Mouse (Mus musculus) kidney, adult 2 months (tissue): ENCODE data around the gene Cog1. TPM values are rescaled to one million over a fixed set of nuclear protein-coding genes. Genes with fewer than 3 reads are reported as not detected.
"Not testable (repeated sequence)": the region's sequence is repeated elsewhere in the genome, so short reads cannot be mapped to it uniquely, and the experiment has no call there.

Experiments used
- DNase-seq: peaks from one replicate; pipeline ENCODE4 v3.0.0; 2021
- H3K27ac ChIP-seq: fragments of 200-500 bp; 2 replicates; pipeline ENCODE4 v1.5.1; 2012; ENCODE audit warnings: low read depth, low read length, control low read depth, inconsistent platforms; ENCODE audit not compliant: insufficient read depth
- H3K27me3 ChIP-seq: fragments of 200-500 bp; replicated peaks from 2 replicates; pipeline ENCODE4 v1.6.1; 2012; ENCODE audit warnings: mild to moderate bottlenecking, moderate library complexity, low read length, inconsistent platforms; ENCODE audit not compliant: control insufficient read depth, insufficient read depth
- H3K36me3 ChIP-seq: fragments of 200-500 bp; 2 replicates; pipeline ENCODE4 v1.6.1; 2012; ENCODE audit warnings: mild to moderate bottlenecking, moderate library complexity, low read length, inconsistent platforms; ENCODE audit not compliant: control insufficient read depth, insufficient read depth
- H3K4me1 ChIP-seq: fragments of 200-500 bp; 2 replicates; pipeline ENCODE4 v1.6.1; 2011; ENCODE audit warnings: low read length; ENCODE audit not compliant: control insufficient read depth, insufficient read depth
- H3K4me3 ChIP-seq: fragments of 200-500 bp; 2 replicates; pipeline ENCODE4 v1.5.1; 2011; ENCODE audit warnings: mild to moderate bottlenecking, low read depth, low read length, control low read depth; ENCODE audit not compliant: insufficient read depth
- CTCF ChIP-seq: fragments of 200-500 bp; conservative IDR thresholded peaks from 2 replicates; pipeline ENCODE4 v1.5.1; 2011; ENCODE audit warnings: low read depth, mild to moderate bottlenecking, control low read depth, low read length, moderate library complexity, mixed read lengths; ENCODE audit not compliant: insufficient read depth, insufficient read length
- POLR2A ChIP-seq: fragments of 200-500 bp; IDR thresholded peaks from one replicate; pipeline ENCODE4 v1.6.1; 2011; ENCODE audit warnings: low read depth, low read length, control low read depth
- WGBS: fragments of 180-500 bp; shearing (Covaris S2); methylation state at CpG from one replicate; pipeline ENCODE4 v1.1.7; 2018; 5-methylcytosine and 5-hydroxymethylcytosine counted together
- polyA plus RNA-seq: library from polyadenylated mRNA; depleted of rRNA; stranded (reverse); fragments of >200 nt; gene quantifications from 2 replicates; pipeline ENCODE4 v1.2.3, GENCODE M21; 2012

Gene Cog1
- polyA plus RNA-seq, 1 experiment = 32.8 TPM

DNA sequence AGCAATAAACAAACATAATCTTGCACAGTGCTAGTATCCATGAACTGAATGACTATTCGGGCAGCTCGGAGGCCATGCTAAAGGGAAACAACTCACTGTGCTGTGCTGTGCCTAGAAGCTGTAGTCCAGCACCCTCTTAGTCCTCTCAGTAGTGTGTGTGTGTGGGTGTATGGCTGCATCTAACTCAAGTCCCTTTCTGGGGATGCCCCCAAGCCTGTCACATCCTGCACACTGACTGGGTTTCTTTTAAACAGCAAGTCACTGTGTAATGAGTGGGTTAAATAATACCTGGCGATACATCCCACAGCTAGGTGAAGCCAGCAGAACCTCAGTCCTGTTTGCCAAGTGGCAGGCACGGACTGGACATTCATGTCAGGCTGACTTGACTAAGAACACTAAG lies 9.8 kb downstream of the Cog1 start:
- H3K36me3 ChIP-seq = peaks cover 7% of the 10 kb centered on the region; the same call in 1 of the 2 replicates
- H3K4me3 ChIP-seq = no peak overlapping the region
- 46% methylated on average over 4 of the region's 4 CpGs for WGBS
- no peak for DNase-seq
- H3K27ac ChIP-seq = no peak overlapping the region
- H3K4me1 ChIP-seq = peaks cover 6% of the 10 kb centered on the region; the same call in 1 of the 2 replicates
- H3K27me3 ChIP-seq = no peaks in the 10 kb centered on the region
- no peak for TF ChIP-seq CTCF
- TF ChIP-seq POLR2A = no peak

DNA sequence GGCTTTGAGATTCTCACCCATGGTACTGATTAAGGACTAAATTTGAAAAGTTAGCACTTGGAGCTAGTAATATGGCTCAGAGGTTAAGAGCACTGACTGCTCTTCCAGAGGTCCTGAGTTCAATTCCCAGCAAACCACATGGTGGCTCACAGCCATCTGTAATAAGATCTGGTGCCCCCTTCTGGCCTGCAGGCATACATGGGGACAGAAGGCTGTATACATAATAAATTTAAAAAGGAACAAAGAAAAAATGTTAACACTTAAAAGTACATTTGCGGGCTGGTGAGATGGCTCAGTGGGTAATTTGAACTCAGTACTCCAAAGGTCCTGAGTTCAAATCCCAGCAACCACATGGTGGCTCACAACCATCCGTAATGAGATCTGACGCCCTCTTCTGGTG lies 11.2 kb downstream of the Cog1 start:
- WGBS = 97% methylated on average over 3 of the region's 3 CpGs
- DNase-seq, H3K4me3 ChIP-seq, H3K36me3 ChIP-seq, H3K4me1 ChIP-seq, H3K27me3 ChIP-seq, H3K27ac ChIP-seq: not testable (repeated sequence)

GRCm38 (mm10) chr11:113660940-113661339 lies 12.0 kb downstream of the Cog1 start:
- H3K36me3 ChIP-seq = peaks cover 7% of the 10 kb centered on the region; the same call in 1 of the 2 replicates
- H3K27ac ChIP-seq = no peak overlapping the region
- no peak overlapping the region for H3K4me3 ChIP-seq
- TF ChIP-seq CTCF = no peak
- TF ChIP-seq POLR2A = no peak
- 88% methylated on average over 11 of the region's 11 CpGs for WGBS
- H3K4me1 ChIP-seq = peaks cover 6% of the 10 kb centered on the region; the same call in 1 of the 2 replicates
- H3K27me3 ChIP-seq = no peaks in the 10 kb centered on the region
- no peak for DNase-seq

DNA sequence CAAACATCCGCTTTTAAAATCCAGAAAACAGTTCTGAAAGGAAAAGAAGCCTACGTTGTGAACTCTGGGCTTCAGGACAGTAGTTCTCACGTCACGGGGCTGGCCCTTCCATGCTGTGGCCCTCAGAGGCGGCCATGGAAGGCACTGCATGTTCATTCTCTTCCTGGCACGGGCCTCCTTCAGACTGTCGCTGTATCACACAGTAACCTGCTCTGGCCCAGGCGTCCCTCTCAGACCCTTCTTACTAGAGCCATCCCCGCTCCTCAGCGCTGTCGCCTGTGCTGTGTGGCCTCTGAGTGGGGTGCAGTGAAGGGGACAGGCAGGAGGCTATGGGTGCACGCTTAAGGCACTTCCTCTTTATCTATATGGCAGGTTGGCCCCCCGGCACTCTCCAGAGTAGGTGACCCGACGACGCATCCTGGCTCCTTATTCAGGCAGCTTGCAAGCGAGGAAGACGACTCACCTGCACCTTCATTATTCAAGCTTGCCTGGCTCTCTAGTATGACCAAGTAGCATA lies 12.9 kb downstream of the Cog1 start:
- TF ChIP-seq POLR2A (no peak), CTCF (no peak)
- Histone ChIP-seq H3K4me3 (no peak overlapping the region), H3K36me3 (peaks cover 7% of the 10 kb centered on the region; the same call in 1 of the 2 replicates), H3K4me1 (peaks cover 13% of the 10 kb centered on the region; the same call in 1 of the 2 replicates), H3K27ac (no peak overlapping the region), H3K27me3 (no peaks in the 10 kb centered on the region)
- 89% methylated on average over 18 of the region's 18 CpGs for WGBS
- no peak for DNase-seq

- H3K27me3 ChIP-seq = no peaks in the 10 kb centered on the region
- no peak overlapping the region for H3K4me3 ChIP-seq
- no peak overlapping the region for H3K27ac ChIP-seq
- TF ChIP-seq CTCF = no peak
- peaks cover 24% of the 10 kb centered on the region for H3K4me1 ChIP-seq
- DNase-seq = no peak
- WGBS = 57% methylated on average over 2 of the region's 2 CpGs
- H3K36me3 ChIP-seq = peaks cover 7% of the 10 kb centered on the region; the same call in 1 of the 2 replicates
These were observed 15.3 kb downstream of the Cog1 start for GRCm38 (mm10) chr11:113664279-113664678.

DNA sequence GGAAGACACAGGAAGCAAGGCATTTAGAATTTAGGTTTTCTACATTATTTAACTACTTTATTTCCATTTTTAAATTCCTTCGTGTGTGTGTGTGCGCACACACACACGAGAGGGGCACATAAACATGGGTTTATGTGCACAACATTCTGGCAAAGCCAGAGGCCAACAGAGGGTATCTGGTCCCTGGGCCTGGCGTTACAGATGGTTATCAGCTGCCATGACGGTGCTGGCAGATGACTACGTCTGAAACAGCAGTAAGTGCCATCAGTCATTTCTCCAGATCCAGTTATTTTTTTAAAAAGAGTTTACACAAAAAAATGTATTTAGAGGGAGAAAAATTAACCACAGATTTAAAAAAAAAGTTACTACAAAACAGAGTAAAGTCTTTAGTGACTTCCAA lies 17.2 kb downstream of the Cog1 start:
- DNase-seq = no peak
- 47% methylated on average over 6 of the region's 6 CpGs for WGBS
- no peak for TF ChIP-seq CTCF
- Histone ChIP-seq H3K27me3 (no peaks in the 10 kb centered on the region), H3K4me1 (peaks cover 23% of the 10 kb centered on the region), H3K36me3 (peaks cover 6% of the 10 kb centered on the region), H3K4me3 (no peak overlapping the region), H3K27ac (peak overlapping the region; percentile 77; the same call in 1 of the 2 replicates)

DNA sequence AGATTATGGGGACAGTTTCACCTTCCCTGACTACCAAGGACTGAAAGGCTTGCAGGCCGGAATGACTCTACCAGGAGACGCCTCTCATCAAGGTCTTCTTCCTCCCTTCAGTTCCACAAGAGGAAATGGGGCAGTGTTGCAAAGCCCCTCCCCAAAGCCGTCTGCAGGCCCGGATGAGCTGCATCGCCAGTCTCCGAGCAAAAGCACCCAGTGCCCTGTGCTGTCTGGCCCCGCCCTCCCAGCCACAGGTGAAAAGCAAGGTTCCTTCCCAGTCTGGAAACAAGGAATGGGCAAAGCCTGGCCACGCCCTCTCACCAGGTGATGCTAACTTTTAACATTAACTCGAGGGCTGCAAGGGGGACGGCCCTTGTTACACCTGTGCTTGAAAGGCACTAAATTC lies 17.7 kb downstream of the Cog1 start:
- TF ChIP-seq POLR2A = no peak
- H3K27ac ChIP-seq = peak overlapping the region; percentile 77
- peaks cover 6% of the 10 kb centered on the region for H3K36me3 ChIP-seq
- 21% methylated on average over 10 of the region's 10 CpGs for WGBS
- DNase-seq = peak; percentile 75
- H3K4me1 ChIP-seq = peaks cover 23% of the 10 kb centered on the region
- no peaks in the 10 kb centered on the region for H3K27me3 ChIP-seq
- H3K4me3 ChIP-seq = no peak overlapping the region

DNA sequence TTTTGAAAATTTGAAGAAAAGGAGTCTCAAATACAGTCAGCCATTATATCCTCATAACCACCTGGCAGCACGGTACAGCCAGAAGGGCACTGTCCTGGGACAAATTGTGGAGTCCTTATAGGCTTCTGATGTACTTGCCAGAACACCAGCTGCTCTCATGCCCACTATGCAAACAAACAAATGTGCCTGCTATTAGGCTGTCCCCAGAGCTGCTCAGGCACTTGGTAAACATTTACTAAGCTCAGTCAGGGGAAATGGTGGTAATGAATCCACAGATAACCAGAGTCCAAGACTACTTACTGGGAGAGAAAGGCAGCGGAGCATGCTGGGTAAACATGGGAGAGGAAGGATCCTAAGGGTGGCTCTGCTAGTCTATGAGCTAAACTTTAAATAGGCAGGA lies 18.2 kb downstream of the Cog1 start:
- no peak for TF ChIP-seq POLR2A
- no peak for TF ChIP-seq CTCF
- peak; percentile 85 for DNase-seq
- Histone ChIP-seq H3K27ac (peak overlapping the region; percentile 77), H3K4me1 (peaks cover 23% of the 10 kb centered on the region), H3K36me3 (peaks cover 5% of the 10 kb centered on the region), H3K27me3 (no peaks in the 10 kb centered on the region), H3K4me3 (no peak overlapping the region)
- 32% methylated on average over 2 of the region's 2 CpGs for WGBS
